Mouse (Mus musculus): ENCODE measurements around the gene Ddx28.

Ddx28 gene

GRCm38 (mm10) chr8:106011643-106011986, at the start of gene Ddx28:
Gene Ddx28 (minus strand): TSS chr8:106011882.
- DNase-seq = no peak

DNA sequence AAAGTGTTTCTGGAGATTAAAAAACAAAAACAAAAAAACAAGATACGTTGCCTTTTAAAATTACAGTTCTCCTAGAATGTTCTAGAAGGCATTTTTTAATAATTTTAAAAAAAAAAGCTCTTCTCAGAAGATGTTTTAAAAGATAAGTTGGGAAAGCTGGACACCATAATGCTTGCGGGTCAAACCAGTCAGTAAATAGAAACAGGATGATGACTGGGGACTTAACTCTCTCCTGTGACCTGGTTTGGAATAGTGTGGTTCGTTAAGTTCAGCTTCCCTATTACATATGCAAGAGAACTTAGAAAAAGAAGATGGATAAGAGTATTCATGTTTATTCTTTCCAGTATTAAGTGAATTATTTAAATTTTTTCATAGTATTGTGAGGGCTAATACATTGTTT, 48.8 kb upstream of the Ddx28 start:
- DNase-seq = no peak

DNA sequence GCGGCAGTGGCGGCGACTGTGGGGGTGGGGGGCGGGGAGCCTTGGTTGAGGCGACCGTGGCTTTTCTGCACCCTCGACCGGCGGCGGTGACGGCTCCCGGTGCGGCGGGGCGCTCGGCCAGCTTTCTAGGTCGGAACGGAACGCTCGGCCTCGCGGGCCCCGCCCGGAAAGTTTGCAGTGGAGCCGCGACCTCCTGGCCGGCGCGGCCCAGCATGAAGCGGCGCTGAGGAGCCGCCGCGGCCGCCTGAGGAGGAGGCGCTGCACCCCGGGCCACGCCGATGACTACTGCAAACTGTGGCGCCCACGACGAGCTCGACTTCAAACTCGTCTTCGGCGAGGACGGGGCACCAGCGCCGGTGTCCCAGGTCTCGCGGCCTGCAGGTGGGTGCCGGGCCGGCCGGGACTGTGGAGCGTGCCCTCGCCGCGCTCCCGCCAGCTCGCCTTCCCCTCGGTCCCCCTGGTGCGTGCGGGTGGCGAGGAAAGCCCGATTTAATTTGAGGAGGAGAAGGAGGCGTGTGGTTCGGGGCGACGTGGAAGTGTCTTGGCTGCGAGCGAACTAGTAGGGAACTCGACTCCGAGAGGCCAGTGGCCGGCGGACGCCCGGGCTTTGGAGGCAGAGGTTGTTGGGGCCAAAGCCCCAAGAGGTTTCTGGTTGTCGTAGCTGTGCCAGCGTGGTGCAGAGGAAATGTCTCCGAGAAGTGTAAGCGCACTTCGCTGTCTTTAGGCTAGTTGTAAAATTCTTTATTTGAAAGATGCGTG, 48.1 kb upstream of the Ddx28 start:
- DNase-seq = peak; percentile 61 to 74

DNA sequence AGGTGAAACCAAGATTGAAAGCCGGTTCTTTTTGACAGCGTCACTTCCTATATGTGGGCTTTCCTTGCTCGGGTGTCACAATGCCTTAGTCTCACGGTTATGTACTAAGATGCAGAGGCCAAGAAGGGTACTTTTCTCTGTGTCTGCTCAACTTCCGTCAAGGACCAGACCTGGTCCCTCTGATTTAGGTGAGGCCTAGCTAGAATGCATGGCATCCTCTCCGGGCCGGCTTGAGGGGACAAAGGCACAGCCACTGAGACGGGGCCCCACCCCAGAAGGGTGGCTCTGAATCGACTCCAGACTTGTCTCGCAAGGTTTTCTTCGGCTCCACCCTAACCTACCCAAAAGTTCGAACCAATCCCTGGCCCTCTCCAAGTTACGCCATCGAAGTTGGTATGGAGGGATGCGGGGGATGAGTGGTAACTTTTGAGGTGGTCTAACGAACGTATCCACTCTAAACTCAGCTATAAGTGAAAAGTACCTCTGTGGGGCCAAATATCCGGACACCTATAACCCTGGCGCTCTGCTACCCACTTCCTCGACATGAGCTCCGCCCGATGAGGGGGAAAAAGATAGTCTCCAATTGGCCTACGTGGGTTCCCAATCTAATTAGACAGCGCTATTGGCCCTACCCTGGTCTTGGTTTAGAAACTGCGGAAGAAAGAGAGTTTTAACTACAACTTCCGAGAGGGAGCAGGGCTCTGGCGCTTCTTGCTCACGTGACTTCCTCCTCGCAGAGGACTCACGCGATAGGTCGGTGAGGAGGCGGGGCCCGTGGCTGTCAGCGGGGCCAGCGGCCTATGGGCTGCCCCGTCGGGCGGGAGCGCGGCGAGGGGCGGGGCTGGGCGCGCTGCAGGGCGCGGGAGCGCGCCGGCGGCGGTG, 47.3 kb upstream of the Ddx28 start, which contains the start of gene Nfatc3:
Nfatc3 (plus strand) TSS at position 110 of the 882 bp plus-strand sequence.
- DNase-seq = peak; percentile 96 to 99

DNA sequence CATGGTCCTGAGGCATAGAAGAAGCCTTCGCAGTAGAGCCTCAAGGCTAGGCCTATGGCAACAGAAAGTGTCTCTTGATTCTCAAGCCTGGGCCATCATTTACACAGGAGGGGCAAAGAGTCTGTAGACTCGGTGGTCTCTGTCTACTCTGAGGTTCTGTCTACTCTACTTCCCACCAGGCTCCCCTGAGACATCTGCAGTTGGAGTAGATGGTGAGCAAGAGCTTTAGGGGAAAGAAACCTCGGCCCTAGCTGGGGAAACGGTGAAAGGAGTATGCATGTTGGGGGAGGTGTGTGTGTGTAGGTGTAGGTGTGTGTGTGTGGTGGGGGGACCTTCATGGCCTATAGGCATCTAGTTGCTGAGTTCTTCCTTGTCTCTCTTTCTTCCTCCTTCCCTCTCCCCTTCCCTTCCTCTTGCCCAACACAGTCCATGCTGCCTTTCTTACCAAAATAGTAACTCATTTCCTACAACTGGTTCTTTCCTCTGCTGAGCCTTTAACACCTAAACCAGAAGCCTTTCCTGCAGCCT, 44.8 kb upstream of the Ddx28 start:
- no peak for DNase-seq

DNA sequence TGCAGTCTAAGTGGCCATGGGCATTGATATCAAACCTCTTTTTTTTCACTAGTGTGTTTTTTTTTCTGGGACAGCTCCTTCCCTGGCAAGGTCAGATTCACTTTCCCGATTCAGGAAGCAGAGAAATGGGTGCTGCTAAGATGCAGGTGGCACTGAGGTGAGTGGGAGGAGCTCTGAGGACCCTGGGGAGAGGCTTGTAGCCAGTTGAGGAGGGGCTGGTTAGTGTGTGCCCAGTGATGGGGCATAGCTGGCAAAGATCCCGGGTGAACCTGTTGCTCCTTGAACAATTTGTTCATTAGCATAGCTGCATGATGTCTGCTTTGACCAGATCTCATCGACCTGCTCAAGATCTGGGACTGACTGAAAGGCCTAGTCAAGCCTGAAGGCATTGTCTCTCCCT, 43.4 kb upstream of the Ddx28 start:
- peak; percentile 81 to 90 for DNase-seq

GRCm38 (mm10) chr8:106054190-106054811, 42.6 kb upstream of the Ddx28 start:
- DNase-seq = peak; percentile 66 to 87

DNA sequence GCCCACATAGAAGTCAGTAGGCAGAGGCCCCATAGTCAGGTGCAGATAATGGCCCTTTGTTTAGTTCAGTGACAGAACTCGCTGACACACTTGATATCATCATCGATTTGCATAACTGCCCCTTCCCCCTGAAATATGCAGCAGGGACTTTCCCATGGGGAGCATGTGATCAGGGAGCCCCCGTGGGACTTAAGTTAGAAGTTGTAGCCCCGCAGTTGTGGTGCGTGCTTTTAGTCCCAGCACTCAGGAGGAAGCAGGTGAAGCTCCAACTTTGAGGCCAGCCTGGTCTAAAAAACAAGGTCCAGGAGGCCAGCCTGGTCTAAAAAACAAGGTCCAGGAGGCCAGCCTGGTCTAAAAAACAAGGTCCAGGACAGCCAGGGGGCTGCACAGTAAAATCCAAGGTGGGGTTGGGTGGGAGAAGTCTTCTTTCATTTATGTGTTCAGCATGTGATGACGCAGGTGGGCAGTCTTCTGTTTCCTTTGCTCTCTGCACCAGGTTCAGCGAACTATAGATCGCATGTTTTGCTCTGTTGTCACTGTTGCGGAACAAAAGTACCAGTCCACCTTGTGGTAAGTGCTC, 40.9 kb upstream of the Ddx28 start:
- DNase-seq = no peak

- no peak for DNase-seq
Measured at GRCm38 (mm10) chr8:106051068-106051467, 39.4 kb upstream of the Ddx28 start.

GRCm38 (mm10) chr8:106049840-106050239, 38.2 kb upstream of the Ddx28 start:
- DNase-seq = no peak

DNA sequence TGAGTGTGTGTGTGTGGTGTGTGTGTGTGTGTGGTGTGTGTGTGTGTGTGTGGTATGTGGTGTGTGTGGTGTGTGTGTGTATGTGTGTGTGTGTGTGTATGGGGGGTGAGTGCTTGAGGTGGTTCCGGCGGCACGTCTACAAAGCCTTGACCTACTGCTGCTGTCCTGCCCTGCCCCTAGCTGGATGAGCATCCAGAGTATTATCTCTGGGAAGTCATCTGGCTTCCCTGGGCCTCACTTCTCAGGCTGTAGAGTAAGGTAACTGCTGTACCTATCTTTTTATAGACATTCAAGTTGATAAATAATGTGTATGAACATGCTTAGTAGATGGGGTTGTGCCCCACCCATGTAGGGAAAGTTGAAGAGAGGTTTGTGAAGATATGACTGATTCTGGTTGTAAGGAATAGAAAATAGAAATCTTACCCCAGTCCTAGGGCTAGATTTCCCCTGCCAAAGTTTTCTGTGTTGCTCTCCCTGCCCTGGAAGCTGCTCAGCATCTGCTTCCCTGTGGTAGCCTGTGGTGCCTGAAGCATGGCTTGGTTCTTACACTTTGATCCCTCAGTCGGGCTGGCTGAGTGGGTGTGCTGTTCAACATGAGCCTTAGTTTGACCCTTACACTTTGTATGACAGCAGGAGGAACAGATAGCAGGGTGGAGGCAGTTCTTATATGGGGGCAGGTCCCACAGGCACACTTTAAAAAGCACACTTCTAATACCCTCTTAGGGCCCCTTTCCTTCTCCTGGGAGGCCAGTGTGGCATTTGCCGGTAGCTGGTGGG, 36.4 kb upstream of the Ddx28 start:
- DNase-seq = peak in 1 of 2 experiments; percentile 47

- DNase-seq = peak in 1 of 2 experiments; percentile 59
Measured at GRCm38 (mm10) chr8:106046872-106047559, 35.3 kb upstream of the Ddx28 start.

DNA sequence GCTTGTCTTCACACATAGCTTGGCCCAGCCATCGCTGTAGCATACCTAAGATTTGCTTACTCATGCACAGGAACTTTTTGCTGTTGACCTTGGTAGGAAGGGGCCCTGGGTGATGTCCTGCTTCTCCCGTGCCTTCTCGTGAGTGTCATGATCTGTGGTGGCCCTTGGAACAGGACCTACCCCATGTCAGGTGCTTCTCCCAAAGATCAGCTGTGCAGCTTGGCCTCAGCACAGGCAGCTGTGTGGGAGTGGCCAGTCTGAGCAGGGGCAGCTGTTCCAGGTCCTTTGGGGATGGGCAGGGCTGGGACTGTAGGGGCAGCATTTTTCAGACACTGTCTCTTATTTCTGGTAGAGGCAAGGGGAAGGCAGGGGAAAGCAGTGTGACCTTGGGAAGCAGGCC, 32.5 kb upstream of the Ddx28 start:
- DNase-seq = no peak

GRCm38 (mm10) chr8:106043055-106043454, 31.4 kb upstream of the Ddx28 start:
- no peak for DNase-seq

- no peak for DNase-seq
Measured at GRCm38 (mm10) chr8:106040218-106040617, 28.5 kb upstream of the Ddx28 start.

DNA sequence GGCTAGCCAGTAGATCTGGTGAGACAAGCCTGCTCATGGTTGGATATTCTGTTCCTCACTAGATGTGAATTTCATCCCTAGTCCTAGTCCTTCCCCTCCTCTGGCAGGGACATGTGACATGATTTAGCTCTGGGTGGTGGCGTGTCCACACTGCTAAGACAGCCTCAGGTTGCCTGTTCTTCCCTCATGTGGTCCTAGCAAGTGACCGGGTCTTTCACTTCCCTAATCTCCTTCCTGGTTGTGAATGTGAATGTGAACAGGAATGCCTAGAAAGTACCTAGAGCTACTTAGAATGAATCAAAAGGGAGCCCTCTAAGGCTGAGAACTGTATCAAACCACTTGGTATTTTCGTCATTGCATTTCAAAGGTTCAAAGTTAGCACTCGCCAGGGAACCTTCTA, 27.9 kb upstream of the Ddx28 start:
- DNase-seq = no peak

- DNase-seq = no peak
Measured at GRCm38 (mm10) chr8:106038721-106039120, 27.0 kb upstream of the Ddx28 start.

- peak; percentile 76 to 85 for DNase-seq
Measured at GRCm38 (mm10) chr8:106022483-106022882, 10.8 kb upstream of the Ddx28 start.

GRCm38 (mm10) chr8:106018039-106018438, 6.4 kb upstream of the Ddx28 start:
- DNase-seq = no peak

DNA sequence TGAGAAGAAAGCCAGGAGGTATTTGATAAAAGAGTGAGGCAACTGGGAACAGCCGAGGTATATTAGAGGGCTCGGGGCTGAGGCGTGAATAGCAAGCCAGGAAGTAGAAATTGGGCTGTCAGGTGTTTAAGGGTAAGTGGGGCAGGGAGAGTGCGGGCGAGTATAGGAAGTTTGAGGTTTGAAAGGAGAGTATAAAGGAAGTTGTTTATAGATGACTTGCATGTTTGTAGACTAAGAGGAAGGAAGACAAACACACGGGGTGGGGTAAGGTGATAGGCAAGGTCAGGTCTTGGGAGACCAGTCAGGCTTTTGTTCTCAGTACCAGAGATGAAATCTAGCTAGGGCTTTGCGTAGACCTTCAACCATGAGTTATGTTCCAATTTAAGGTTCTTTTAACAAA, 5.4 kb upstream of the Ddx28 start:
- no peak for DNase-seq

DNA sequence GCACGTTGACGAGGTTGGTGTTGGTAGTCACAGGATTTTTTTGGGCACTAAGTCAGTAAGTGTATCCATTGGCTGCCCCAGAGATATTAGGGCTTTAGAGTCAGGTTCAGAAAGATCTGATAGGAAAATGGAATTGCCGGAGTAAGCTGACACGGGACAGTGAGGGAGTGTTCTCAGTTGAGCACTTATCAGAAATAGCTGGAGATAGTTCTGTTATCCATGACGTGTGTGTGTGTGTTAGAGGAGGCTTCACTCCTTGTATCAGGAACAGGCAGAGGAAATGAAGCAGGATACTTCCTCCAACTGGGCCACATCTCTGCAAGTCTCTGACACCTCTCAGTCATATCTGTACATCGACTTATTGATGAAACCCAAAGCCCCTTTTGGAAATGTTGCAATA, 4.6 kb upstream of the Ddx28 start:
- no peak for DNase-seq

Measured in kidney, postnatal 25 days (tissue).